Mouse (Mus musculus) cerebellum, adult 2 months (tissue): ENCODE measurements at regions not wholly inside any gene's neighbourhood (a gene's known extent, or its start where the extent isn't known, plus 50 kb on each side); places are given as distances from the start of the nearest gene placed in this dataset.

Experiments
- CTCF ChIP-seq: fragments of 200-500 bp; IDR thresholded peaks from 2 replicates; pipeline ENCODE4 v1.5.1; 2011; ENCODE audit warnings: low read depth, mild to moderate bottlenecking, control low read depth, low read length, moderate library complexity, borderline replicate concordance; ENCODE audit not compliant: insufficient read depth
- POLR2A ChIP-seq: fragments of 200-500 bp; IDR thresholded peaks from 2 replicates; pipeline ENCODE4 v1.6.1; 2011; ENCODE audit warnings: low read length, control low read depth, borderline replicate concordance; ENCODE audit not compliant: insufficient read depth

GRCm38 (mm10) chr5:58733366-58733765 lies 1015.6 kb downstream of the Pcdh7 start:
- TF ChIP-seq CTCF (no peak), POLR2A (no peak)
